Mouse (Mus musculus) testis, adult 2 months (tissue): ENCODE measurements around the gene Nr3c2.

Source experiments
- CTCF ChIP-seq: fragments of 200-500 bp; IDR thresholded peaks from 2 replicates; pipeline ENCODE4 v1.5.1; 2012; ENCODE audit warnings: low read depth, mild to moderate bottlenecking, inconsistent platforms, low read length, moderate library complexity; ENCODE audit not compliant: control insufficient read depth, insufficient read depth, insufficient replicate concordance
- POLR2A ChIP-seq: fragments of 200-500 bp; IDR thresholded peaks from 2 replicates; pipeline ENCODE4 v1.6.1; 2012; ENCODE audit warnings: low read depth, mild to moderate bottlenecking, inconsistent platforms, low read length, moderate library complexity; ENCODE audit not compliant: control insufficient read depth

GRCm38 (mm10) chr8:77033706-77034464 is 134.6 kb downstream of the Nr3c2 start:
- TF ChIP-seq POLR2A (no peak), CTCF (no peak)
